Mouse (Mus musculus): ENCODE measurements at regions not wholly inside any gene's neighbourhood (a gene's known extent, or its start where the extent isn't known, plus 50 kb on each side); places are given as distances from the start of the nearest gene placed in this dataset.

DNA sequence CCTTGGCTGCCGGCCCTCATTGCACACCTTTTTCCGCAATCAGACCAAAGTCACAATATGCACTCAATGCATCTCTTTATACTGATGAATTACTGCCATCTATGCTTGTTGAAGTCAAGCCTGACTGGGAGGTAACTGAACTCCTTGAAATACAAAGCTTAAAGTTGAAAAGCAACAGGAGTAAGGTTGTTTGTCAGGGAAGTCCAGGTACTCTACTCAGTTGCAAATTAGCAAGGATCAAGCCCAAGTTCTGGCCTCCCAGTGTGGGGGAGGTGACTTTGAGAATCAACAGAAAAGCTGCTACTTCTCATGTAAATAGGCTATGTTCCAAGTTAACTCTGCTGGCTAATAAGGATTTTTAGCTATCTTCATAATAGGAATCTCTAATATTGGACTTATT lies 151.0 kb upstream of the Gm49339 start:
- TF ChIP-seq CTCF (IDR thresholded peaks at IDR 0.05; ENCODE audit: low read depth, low read length) (no peak), POLR2A (IDR thresholded peaks at IDR 0.05; ENCODE audit: insufficient read depth, low read length) (no peak), EP300 (IDR thresholded peaks at IDR 0.05; ENCODE audit: insufficient read depth, low read depth, low read length) (no peak)
